Mouse (Mus musculus): Measurements from ENCODE around the gene Prpf40a.
A peak's percentile ranks its signal among the peaks of the same experiment; 100 is the strongest.

Gene Prpf40a

GRCm38 (mm10) chr2:53105408-53105807 is 85.7 kb downstream of the Prpf40a start:
- DNase-seq (ENCODE audit: extremely low spot score): no peak

- DNase-seq (ENCODE audit: extremely low spot score): no peak
Measured at GRCm38 (mm10) chr2:53102901-53103300, 88.2 kb downstream of the Prpf40a start.

- DNase-seq (ENCODE audit: extremely low spot score): no peak
Measured at GRCm38 (mm10) chr2:53101885-53102740, 89.0 kb downstream of the Prpf40a start.

DNA sequence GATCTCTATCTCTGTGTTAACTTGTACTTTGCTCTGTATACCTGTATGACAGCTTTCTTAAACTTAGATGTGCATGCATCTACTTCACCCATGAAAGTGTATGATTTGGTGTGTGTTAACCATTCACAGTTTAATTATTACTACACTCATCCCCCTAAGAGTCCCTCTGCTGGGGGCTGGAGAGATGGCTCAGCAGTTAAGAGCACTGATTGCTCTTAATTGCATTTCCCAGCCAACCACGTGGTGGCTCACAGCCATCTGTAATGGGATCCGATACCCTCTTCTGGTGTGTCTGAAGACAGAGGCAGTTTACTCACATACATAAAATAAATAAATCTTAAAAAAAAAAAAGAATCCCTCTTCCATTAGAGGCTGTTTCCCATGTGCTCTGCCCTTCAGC is 91.0 kb downstream of the Prpf40a start:
- DNase-seq (ENCODE audit: extremely low spot score): no peak

DNA sequence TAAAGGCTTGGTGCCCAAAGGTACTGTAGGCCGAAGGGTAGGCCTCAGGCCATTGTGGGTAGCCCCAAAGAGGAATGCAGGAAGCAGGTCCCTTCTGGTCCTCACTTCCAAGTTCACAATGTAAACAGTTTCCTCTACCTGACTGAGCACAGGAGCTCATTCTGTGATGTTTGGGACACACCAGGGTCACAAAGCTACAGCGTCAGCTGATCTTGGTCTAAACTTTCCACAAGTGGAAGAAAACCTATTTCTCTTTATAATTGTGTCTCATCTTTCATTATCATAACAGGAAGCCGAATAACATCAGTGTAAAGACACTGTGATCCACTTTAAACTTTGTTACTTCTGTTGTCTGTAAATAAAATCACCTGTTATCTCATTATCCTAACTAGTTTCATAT is 95.6 kb downstream of the Prpf40a start:
- no peak for DNase-seq (ENCODE audit: extremely low spot score)

DNA sequence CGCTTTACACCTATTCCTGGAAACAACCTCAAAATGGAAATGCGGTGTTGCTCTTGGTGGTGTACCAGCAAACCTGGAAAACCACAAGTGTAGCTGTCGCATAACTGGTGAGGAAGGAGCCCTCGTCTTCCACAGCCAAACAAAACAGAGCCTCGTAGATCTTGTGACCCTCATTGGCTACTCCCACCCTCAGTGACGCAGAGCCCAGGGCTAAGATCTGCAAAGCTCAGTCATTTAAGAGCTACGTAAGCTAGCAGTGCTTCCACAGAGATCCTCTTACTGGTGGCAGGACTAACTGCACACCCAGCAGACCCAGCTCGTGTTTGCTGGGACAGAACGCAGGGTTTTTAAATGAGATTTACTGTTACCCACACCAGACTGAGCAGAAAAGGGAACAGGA is 96.1 kb downstream of the Prpf40a start:
- no peak for DNase-seq (ENCODE audit: extremely low spot score)

GRCm38 (mm10) chr2:53088744-53089143 is 102.3 kb downstream of the Prpf40a start:
- DNase-seq (ENCODE audit: extremely low spot score): no peak

DNA sequence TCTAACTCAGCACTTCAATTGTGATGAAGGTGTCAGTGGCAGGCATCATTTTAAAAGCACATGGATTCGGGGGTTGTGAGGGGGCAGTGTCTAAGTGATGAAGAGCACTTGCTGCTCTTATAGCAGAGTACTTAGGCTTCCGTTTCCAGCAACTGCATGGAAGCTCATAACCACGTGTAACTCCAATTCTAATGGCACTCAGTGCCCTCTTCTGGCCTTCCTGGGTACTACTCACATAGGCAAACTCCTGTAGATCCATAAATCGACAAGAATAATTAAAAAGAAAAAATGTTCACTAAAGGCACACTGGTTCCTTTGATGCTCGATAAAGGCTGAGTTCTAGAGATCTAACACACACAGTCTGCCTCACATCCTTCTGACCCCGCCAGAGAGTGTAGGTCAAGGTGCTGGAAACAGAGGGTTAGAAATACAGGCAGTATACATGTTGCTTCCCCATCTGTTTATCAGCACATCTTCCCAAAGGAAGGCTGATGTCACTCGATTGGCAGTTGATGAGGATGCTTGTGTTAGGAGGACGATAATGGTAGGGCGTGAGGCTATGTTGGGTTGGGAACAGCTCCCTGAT is 105.4 kb downstream of the Prpf40a start:
- DNase-seq (ENCODE audit: extremely low spot score): peak; percentile 39

Measured in embryo, embryonic 9.5 days (tissue).